Mouse (Mus musculus) small intestine, adult 2 months (tissue): ENCODE measurements around the gene Ints3.

ENCODE experiments used
- CTCF ChIP-seq: fragments of 200-500 bp; IDR thresholded peaks from 2 replicates; pipeline ENCODE4 v1.5.1; 2012; ENCODE audit warnings: low read depth, mild to moderate bottlenecking, control low read depth, inconsistent platforms, low read length, moderate library complexity, mixed read lengths; ENCODE audit not compliant: insufficient replicate concordance, insufficient read length; ENCODE audit errors: extremely low read depth
- POLR2A ChIP-seq: fragments of 200-500 bp; IDR thresholded peaks from 2 replicates; pipeline ENCODE4 v1.6.1; 2012; ENCODE audit warnings: low read depth, mild to moderate bottlenecking, control low read depth, inconsistent platforms, low read length, moderate library complexity

DNA sequence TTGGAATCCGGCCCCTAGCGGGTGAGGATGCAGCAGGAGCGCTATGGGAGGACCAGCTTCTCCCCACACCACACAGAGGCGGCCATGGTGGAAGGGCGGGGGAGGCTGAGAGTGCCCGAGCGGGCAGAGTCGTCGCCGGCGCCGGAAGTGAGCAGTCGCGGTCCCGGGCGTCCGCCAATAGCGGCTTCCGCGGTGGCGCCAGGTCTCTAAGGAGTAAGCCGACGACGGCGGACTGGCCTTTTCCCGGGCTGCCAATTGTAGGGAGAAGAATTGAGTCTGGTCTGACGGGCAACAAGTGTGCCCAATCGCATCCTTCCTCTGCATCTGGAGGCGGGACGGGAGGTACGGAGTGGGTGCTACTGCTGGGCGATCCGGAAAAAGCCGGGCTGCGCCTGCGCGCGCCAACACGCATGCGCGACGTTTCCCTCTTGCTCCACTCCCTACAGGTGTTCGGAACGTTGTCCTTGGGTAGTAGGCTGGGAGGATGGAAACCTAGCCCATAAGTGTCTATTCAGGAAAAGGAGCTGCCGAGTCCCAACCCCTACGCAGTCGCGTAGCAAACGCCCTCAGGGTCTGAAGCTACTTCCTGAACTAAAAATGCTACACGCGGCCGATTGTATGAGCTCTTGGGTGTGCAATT lies at the start of gene Ints3:
- TF ChIP-seq CTCF, result no peak
- TF ChIP-seq POLR2A, result peak; percentile 81
